ENCODE assay signal across 32 mouse cellular contexts in genomic region chr5:99887133-99887532, GRCm38 (mm10). TPM values are rescaled to one million over a fixed set of nuclear protein-coding genes. Genes with fewer than 3 reads are reported as not detected.
"Had no signal": no experiment of that assay in that cellular context is flagged by ENCODE, and none has a peak within 500 bp of the region (broad histone marks: within the 10 kb centered on the region; RNA-seq: fewer than 3 reads in every experiment).

No protein-coding gene starts in this region.

- H3K27ac ChIP-seq: heart, embryonic 10.5 days; heart, embryonic 13.5 days; heart, embryonic 15.5 days; hindbrain, embryonic 10.5 days; hindbrain, embryonic 12.5 days; hindbrain, embryonic 14.5 days; intestine, embryonic 15.5 days; kidney, embryonic 15.5 days; kidney, postnatal 0 days; limb, embryonic 10.5 days; limb, embryonic 12.5 days; liver, embryonic 13.5 days; liver, embryonic 15.5 days had no signal

- H3K27me3 ChIP-seq: heart, embryonic 13.5 days; heart, embryonic 15.5 days; hindbrain, embryonic 12.5 days; intestine, embryonic 15.5 days; kidney, embryonic 15.5 days; limb, embryonic 12.5 days; liver, embryonic 13.5 days; liver, embryonic 15.5 days had no signal

- DNase-seq: forebrain, postnatal 0 days; gastrocnemius, postnatal 25 days; heart, postnatal 14 days; heart, postnatal 36 days; kidney, adult 2 months; kidney, adult 9 months; kidney, postnatal 14 days; kidney, postnatal 36 days; layer of hippocampus, adult 9-11 months; layer of hippocampus, postnatal 36 days; liver, embryonic 13.5 days had no signal

- H3K4me3 ChIP-seq: heart, embryonic 10.5 days; heart, embryonic 13.5 days; heart, embryonic 15.5 days; hindbrain, embryonic 10.5 days; hindbrain, embryonic 12.5 days; intestine, embryonic 15.5 days; kidney, embryonic 15.5 days; limb, embryonic 10.5 days; limb, embryonic 12.5 days; liver, embryonic 13.5 days; liver, embryonic 15.5 days had no signal

- H3K9me3 ChIP-seq: heart, embryonic 10.5 days; heart, embryonic 13.5 days; heart, embryonic 15.5 days; hindbrain, embryonic 10.5 days; hindbrain, embryonic 12.5 days; intestine, embryonic 15.5 days; kidney, embryonic 15.5 days; limb, embryonic 10.5 days; limb, embryonic 12.5 days; liver, embryonic 13.5 days; liver, embryonic 15.5 days had no signal

- ATAC-seq: forebrain, postnatal 0 days; hindbrain, embryonic 16.5 days; inflammation-experienced regulatory T-cells, adult 6 months; intestine, embryonic 15.5 days; intestine, postnatal 0 days had no signal

- H3K9ac ChIP-seq: forebrain, postnatal 0 days; heart, embryonic 13.5 days; heart, embryonic 15.5 days; hindbrain, embryonic 12.5 days; hindbrain, embryonic 14.5 days; intestine, embryonic 15.5 days; kidney, embryonic 15.5 days; limb, embryonic 12.5 days; liver, embryonic 13.5 days; liver, embryonic 15.5 days had no signal

- H3K36me3 ChIP-seq: heart, embryonic 10.5 days; heart, embryonic 13.5 days; heart, embryonic 15.5 days; hindbrain, embryonic 10.5 days; hindbrain, embryonic 12.5 days; intestine, embryonic 15.5 days; kidney, embryonic 15.5 days; limb, embryonic 10.5 days; limb, embryonic 12.5 days; liver, embryonic 13.5 days; liver, embryonic 15.5 days had no signal

- H3K4me1 ChIP-seq: heart, embryonic 10.5 days; heart, embryonic 13.5 days; heart, embryonic 15.5 days; hindbrain, embryonic 10.5 days; hindbrain, embryonic 12.5 days; intestine, embryonic 15.5 days; kidney, embryonic 15.5 days; limb, embryonic 10.5 days; limb, embryonic 12.5 days; liver, embryonic 13.5 days; liver, embryonic 15.5 days had no signal

- H3K4me2 ChIP-seq: heart, embryonic 13.5 days; heart, embryonic 15.5 days; hindbrain, embryonic 12.5 days; hindbrain, embryonic 14.5 days; intestine, embryonic 15.5 days; kidney, embryonic 15.5 days; limb, embryonic 12.5 days; liver, embryonic 13.5 days; liver, embryonic 15.5 days had no signal

RNA-seq across cellular contexts. Expression of gene Vamp9, which starts 18.9 kb away (rescaled TPM):
- total RNA-seq: gastrocnemius, adult 18-20 months; gastrocnemius, adult 8-10 months; gastrocnemius, postnatal 25 days; heart, adult 8-10 months; heart, postnatal 14 days; heart, postnatal 36 days; layer of hippocampus, postnatal 14 days; liver, adult 2 months had no signal
- polyA plus RNA-seq: hindbrain, embryonic 10.5 days; hindbrain, embryonic 12.5 days; inflammation-experienced regulatory T-cells, adult 6 months; intestine, postnatal 0 days; kidney, embryonic 15.5 days; large intestine, adult 2 months; limb, embryonic 10.5 days; limb, embryonic 12.5 days; liver, adult 2 months; liver, embryonic 13.5 days; liver, embryonic 15.5 days had no signal
